Comparison of ENCODE assay signal across 8 mouse cellular contexts in the genomic region with DNA sequence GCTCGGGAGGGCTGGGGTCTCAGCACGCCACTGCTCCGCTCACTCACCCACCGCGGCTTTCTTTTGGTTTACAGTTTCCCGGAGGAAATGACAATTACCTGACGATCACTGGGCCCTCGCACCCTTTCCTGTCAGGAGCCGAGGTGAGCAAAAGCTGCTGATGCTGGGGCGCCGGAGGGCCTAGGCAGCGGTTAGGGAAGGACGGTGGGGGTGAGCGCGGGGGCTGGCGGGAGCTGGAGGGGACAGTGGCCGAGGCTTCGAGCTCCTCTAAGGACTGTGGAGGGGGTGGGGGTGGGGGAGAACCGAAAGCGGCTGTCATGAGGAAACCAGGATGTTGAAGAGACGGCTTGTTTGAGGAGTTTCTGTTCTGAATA. TPM values are rescaled to one million over a fixed set of nuclear protein-coding genes. Genes with fewer than 3 reads are reported as not detected.
DNase-seq lines count a peak whose midpoint lies in the region; ATAC-seq and TF ChIP-seq lines count a peak whose summit lies in the region.

No protein-coding gene starts in this region.

- peak overlapping the region; percentile 83 for H3K4me3 ChIP-seq in kidney, postnatal 0 days (replicated peaks; ENCODE audit: low read depth, low read length)
- H3K4me3 ChIP-seq in cortical plate, adult 2 months (ENCODE audit: insufficient read depth, low read length): peak overlapping the region; percentile 86
- peak overlapping the region; percentile 88 for H3K4me3 ChIP-seq in intestine, embryonic 14.5 days (ENCODE audit: low read depth, low read length)
- H3K4me3 ChIP-seq in myocyte: peak overlapping the region; percentile 85

- no peak for TF ChIP-seq CTCF in kidney, postnatal 0 days (IDR thresholded peaks at IDR 0.05; ENCODE audit: low read depth)
- TF ChIP-seq CTCF in cortical plate, adult 2 months (IDR thresholded peaks at IDR 0.05; ENCODE audit: extremely low read depth, insufficient read depth, low read length): no peak

- H3K9me3 ChIP-seq in kidney, postnatal 0 days (replicated peaks; ENCODE audit: low read length): no peaks in the 10 kb centered on the region
- no peaks in the 10 kb centered on the region for H3K9me3 ChIP-seq in intestine, embryonic 14.5 days (ENCODE audit: control insufficient read depth, low read length)

- peak overlapping the region; percentile 66 for H3K4me2 ChIP-seq in kidney, postnatal 0 days (ENCODE audit: low read length)
- H3K4me2 ChIP-seq in intestine, embryonic 14.5 days (ENCODE audit: low read length): peak overlapping the region; percentile 71
- peak overlapping the region; percentile 88 for H3K4me2 ChIP-seq in myocyte (ENCODE audit: low read depth)

- H3K4me1 ChIP-seq in kidney, postnatal 0 days (replicated peaks; ENCODE audit: insufficient read depth, low read length): peaks cover 6% of the 10 kb centered on the region; the same call in 1 of the 2 replicates
- H3K4me1 ChIP-seq in cortical plate, adult 2 months (ENCODE audit: control insufficient read depth, insufficient read depth, low read length): no peaks in the 10 kb centered on the region; the same call in 1 of the 2 replicates
- H3K4me1 ChIP-seq in intestine, embryonic 14.5 days (replicated peaks; ENCODE audit: control insufficient read depth, insufficient read depth, low read length): peaks cover 7% of the 10 kb centered on the region

- WGBS in kidney, postnatal 0 days: 1% methylated on average over 21 of the region's 21 CpGs
- 1% methylated on average over 21 of the region's 21 CpGs for WGBS in intestine, embryonic 14.5 days

- peak; percentile 50 for DNase-seq in kidney, postnatal 0 days (ENCODE audit: low spot score)
- DNase-seq in kidney, postnatal 25 days: no peak
- DNase-seq in intestine, embryonic 14.5 days (ENCODE audit: low spot score): no peak
- no peak for DNase-seq in layer of hippocampus, adult 18-20 months (ENCODE audit: low spot score in 2 of 2)
- DNase-seq in embryo, embryonic 10 days (ENCODE audit: low spot score): no peak
- DNase-seq in left cerebral cortex, adult 11 months (ENCODE audit: low spot score): no peak

- peak overlapping the region; percentile 92 for H3K27ac ChIP-seq in kidney, postnatal 0 days
- no peak overlapping the region for H3K27ac ChIP-seq in cortical plate, adult 2 months (ENCODE audit: insufficient read depth, low read length)
- H3K27ac ChIP-seq in intestine, embryonic 14.5 days (ENCODE audit: low read depth): peak overlapping the region; percentile 83

- H3K27me3 ChIP-seq in kidney, postnatal 0 days (ENCODE audit: insufficient read depth, low read length): no peaks in the 10 kb centered on the region
- H3K27me3 ChIP-seq in intestine, embryonic 14.5 days (replicated peaks; ENCODE audit: control insufficient read depth, insufficient read depth, low read length): no peaks in the 10 kb centered on the region
- H3K27me3 ChIP-seq in myocyte (ENCODE audit: control insufficient read depth, insufficient read depth, insufficient read length): no peaks in the 10 kb centered on the region

- peak; percentile 34 for ATAC-seq in kidney, postnatal 0 days (replicated peaks; ENCODE audit: low FRiP score, low read depth)
- peak; percentile 30 for ATAC-seq in intestine, embryonic 14.5 days (replicated peaks; ENCODE audit: low FRiP score, low TSS enrichment, low read depth)

- H3K36me3 ChIP-seq in kidney, postnatal 0 days (ENCODE audit: insufficient read depth, low read length): 0 out of 2 replicates have a peak, but pooled peaks cover 4% of the 10 kb centered on the region
- H3K36me3 ChIP-seq in intestine, embryonic 14.5 days (ENCODE audit: control insufficient read depth, insufficient read depth, low read length): peaks cover 3% of the 10 kb centered on the region
- H3K36me3 ChIP-seq in myocyte (ENCODE audit: control insufficient read depth, insufficient read depth): peaks cover 9% of the 10 kb centered on the region

- TF ChIP-seq POLR2A in cortical plate, adult 2 months (IDR thresholded peaks at IDR 0.05; ENCODE audit: extremely low read depth, insufficient read depth, low read length): no peak
- no peak for TF ChIP-seq POLR2A in myocyte (IDR thresholded peaks at IDR 0.05; ENCODE audit: insufficient read length, low read depth)

- peaks cover 50% of the 10 kb centered on the region for H3K79me2 ChIP-seq in myocyte (ENCODE audit: control insufficient read depth, insufficient read depth)

- H3ac ChIP-seq in myocyte (ENCODE audit: control insufficient read depth, insufficient read length): peak overlapping the region; percentile 39

- H3K9ac ChIP-seq in kidney, postnatal 0 days (ENCODE audit: low read depth, low read length): peak overlapping the region; percentile 84
- H3K9ac ChIP-seq in intestine, embryonic 14.5 days (ENCODE audit: low read length): peak overlapping the region; percentile 85

TF ChIP-seq in myocyte, 11 proteins besides CTCF, POLR2A, EP300 and RAD21:
- TF ChIP-seq TCF3 (IDR thresholded peaks at IDR 0.05; ENCODE audit: insufficient read length, low read depth): no peak
- TF ChIP-seq SRF (IDR thresholded peaks at IDR 0.05; ENCODE audit: control insufficient read depth, insufficient read length, low read depth): no peak
- TF ChIP-seq REST (IDR thresholded peaks at IDR 0.05; ENCODE audit: insufficient read depth, insufficient read length): no peak
- TF ChIP-seq CEBPB (IDR thresholded peaks at IDR 0.05; ENCODE audit: insufficient read depth, poor library complexity, severe bottlenecking): no peak
- TF ChIP-seq MYOD1 (IDR thresholded peaks at IDR 0.05; ENCODE audit: control insufficient read depth in 1 of 3, insufficient read length in 2 of 3, low read depth in 2 of 3): no peak
- TF ChIP-seq MYOG (IDR thresholded peaks at IDR 0.05; ENCODE audit: control insufficient read depth in 1 of 3, insufficient read depth in 1 of 3, insufficient read length in 2 of 3, low read depth in 2 of 3): no peak
- TF ChIP-seq MAX (IDR thresholded peaks at IDR 0.05; ENCODE audit: low read depth): no peak
- TF ChIP-seq TCF12 (IDR thresholded peaks at IDR 0.05; ENCODE audit: insufficient read depth, poor library complexity, severe bottlenecking): no peak
- no peak for TF ChIP-seq E2F4 (IDR thresholded peaks at IDR 0.05; ENCODE audit: insufficient read depth)
- no peak for TF ChIP-seq USF1 (IDR thresholded peaks at IDR 0.05; ENCODE audit: low read depth)
- TF ChIP-seq POLR2AphosphoS2 (IDR thresholded peaks at IDR 0.05; ENCODE audit: insufficient read length, low read depth): no peak
TF ChIP-seq in myocyte: peak in this region for 0.

RNA-seq across cellular contexts. Expression of gene Rab2b, which starts 0.4 kb away (rescaled TPM):
- polyA plus RNA-seq in kidney, postnatal 0 days (2015; fragmentation: Nextera tagmentation; extraction: Ambion mirVana): 12.6 and 14.3 TPM in 2 replicates
- 42.0 and 44.4 TPM in 2 replicates for polyA plus RNA-seq in cortical plate, adult 2 months (2012; rRNA removed)
- 21.0 and 22.1 TPM in 2 replicates for polyA plus RNA-seq in intestine, embryonic 14.5 days (2014; fragmentation: Nextera tagmentation; extraction: Ambion mirVana)
- polyA plus RNA-seq in myocyte (2012; fragmentation: generic; extraction: Trizol): 4.9 TPM
- 10 to 100 TPM; 35.0 to 37.3 TPM for total RNA-seq in layer of hippocampus, adult 18-20 months (2021)

RNA-seq across cellular contexts. Expression of gene Tox4, which starts 0.8 kb away (rescaled TPM):
- polyA plus RNA-seq in kidney, postnatal 0 days (2015; fragmentation: Nextera tagmentation; extraction: Ambion mirVana): 30.8 and 34.4 TPM in 2 replicates
- polyA plus RNA-seq in cortical plate, adult 2 months (2012; rRNA removed): 41.2 and 42.4 TPM in 2 replicates
- polyA plus RNA-seq in intestine, embryonic 14.5 days (2014; fragmentation: Nextera tagmentation; extraction: Ambion mirVana): 34.3 and 44.9 TPM in 2 replicates
- polyA plus RNA-seq in myocyte (2012; fragmentation: generic; extraction: Trizol): 26.8 TPM
- total RNA-seq in layer of hippocampus, adult 18-20 months (2021): 10 to 100 TPM; 58.4 to 67.1 TPM

RNA-seq across cellular contexts. Expression of gene Chd8, which starts 22.2 kb away (rescaled TPM):
- 22.0 and 23.3 TPM in 2 replicates for polyA plus RNA-seq in kidney, postnatal 0 days (2015; fragmentation: Nextera tagmentation; extraction: Ambion mirVana)
- polyA plus RNA-seq in cortical plate, adult 2 months (2012; rRNA removed): 53.5 and 60.7 TPM in 2 replicates
- polyA plus RNA-seq in intestine, embryonic 14.5 days (2014; fragmentation: Nextera tagmentation; extraction: Ambion mirVana): 47.4 and 50.6 TPM in 2 replicates
- 19.6 TPM for polyA plus RNA-seq in myocyte (2012; fragmentation: generic; extraction: Trizol)
- 100 to 1,000 TPM; 109 to 117 TPM for total RNA-seq in layer of hippocampus, adult 18-20 months (2021)

RNA-seq across cellular contexts. Expression of gene Mettl3, which starts 25.2 kb away (rescaled TPM):
- polyA plus RNA-seq in kidney, postnatal 0 days (2015; fragmentation: Nextera tagmentation; extraction: Ambion mirVana): 24.7 and 27.3 TPM in 2 replicates
- 28.7 and 28.8 TPM in 2 replicates for polyA plus RNA-seq in cortical plate, adult 2 months (2012; rRNA removed)
- 37.0 and 43.5 TPM in 2 replicates for polyA plus RNA-seq in intestine, embryonic 14.5 days (2014; fragmentation: Nextera tagmentation; extraction: Ambion mirVana)
- 30.5 TPM for polyA plus RNA-seq in myocyte (2012; fragmentation: generic; extraction: Trizol)
- total RNA-seq in layer of hippocampus, adult 18-20 months (2021): 10 to 100 TPM; 39.2 to 43.1 TPM

RNA-seq across cellular contexts. Expression of gene Sall2, which starts 48.8 kb away (rescaled TPM):
- 20.9 and 23.4 TPM in 2 replicates for polyA plus RNA-seq in kidney, postnatal 0 days (2015; fragmentation: Nextera tagmentation; extraction: Ambion mirVana)
- polyA plus RNA-seq in cortical plate, adult 2 months (2012; rRNA removed): 24.6 and 26.5 TPM in 2 replicates
- polyA plus RNA-seq in intestine, embryonic 14.5 days (2014; fragmentation: Nextera tagmentation; extraction: Ambion mirVana): 15.2 and 16.2 TPM in 2 replicates
- polyA plus RNA-seq in myocyte (2012; fragmentation: generic; extraction: Trizol): 3.5 TPM
- 10 to 100 TPM; 45.0 to 48.4 TPM for total RNA-seq in layer of hippocampus, adult 18-20 months (2021)
